Mouse (Mus musculus) macrophage (primary cell): ENCODE results near the gene Cdhr4. TPM values are rescaled to one million over a fixed set of nuclear protein-coding genes. Genes with fewer than 3 reads are reported as not detected.
"Not testable (repeated sequence)": the region's sequence is repeated elsewhere in the genome, so short reads cannot be mapped to it uniquely, and the experiment has no call there.

Experiments
- H3K27ac ChIP-seq: fragments of 350-480 bp; formaldehyde crosslinking; 2 replicates; pipeline ENCODE4 v1.9.0; 2021
- H3K36me3 ChIP-seq: fragments of 350-480 bp; formaldehyde crosslinking; 2 replicates; pipeline ENCODE4 v1.9.0; 2021; ENCODE audit errors: inconsistent target
- H3K4me3 ChIP-seq: fragments of 350-480 bp; formaldehyde crosslinking; 2 replicates; pipeline ENCODE4 v1.9.0; 2021; ENCODE audit errors: inconsistent target
- H3K79me2 ChIP-seq: fragments of 350-480 bp; formaldehyde crosslinking; 2 replicates; pipeline ENCODE4 v1.9.0; 2021; ENCODE audit errors: inconsistent target
- WGBS: methylation state at CpG from one replicate; pipeline ENCODE4 v1.1.7; 2026; ENCODE audit warnings: inconsistent platforms; ENCODE audit not compliant: missing documents; 5-methylcytosine and 5-hydroxymethylcytosine counted together
- polyA plus RNA-seq: library from polyadenylated mRNA; stranded (reverse); fragments of 250-400 nt; gene quantifications from 3 replicates; pipeline ENCODE4 v1.2.4, GENCODE M21; 2018; ENCODE audit warnings: inconsistent platforms

The Cdhr4 gene
- polyA plus RNA-seq, 1 experiment from 2014 or later = 0.30 TPM

DNA sequence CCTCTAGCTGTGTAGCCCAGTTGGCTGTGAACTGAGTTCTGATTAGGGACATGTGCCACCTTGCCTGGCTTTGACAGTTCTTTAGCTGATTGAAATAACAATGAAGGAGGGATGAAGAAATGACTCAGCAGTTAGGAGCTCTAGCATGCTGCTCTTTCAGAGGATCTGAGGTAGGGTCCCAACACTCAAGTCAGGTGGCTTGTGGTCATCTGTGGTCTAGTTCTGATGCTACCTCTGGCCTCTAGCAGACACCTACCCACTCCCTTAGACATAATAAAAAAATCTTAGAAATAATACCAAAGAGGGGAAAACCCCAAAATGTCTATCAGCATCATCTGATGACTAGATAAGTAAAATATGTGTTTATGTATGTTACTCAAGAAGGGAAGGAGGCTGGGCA is 18.1 kb downstream of the Cdhr4 start:
- no peak overlapping the region for H3K27ac ChIP-seq
- peaks cover 100% of the 10 kb centered on the region for H3K79me2 ChIP-seq
- peaks cover 8% of the 10 kb centered on the region; the same call in 1 of the 2 replicates for H3K36me3 ChIP-seq
- H3K4me3 ChIP-seq = no peak overlapping the region

DNA sequence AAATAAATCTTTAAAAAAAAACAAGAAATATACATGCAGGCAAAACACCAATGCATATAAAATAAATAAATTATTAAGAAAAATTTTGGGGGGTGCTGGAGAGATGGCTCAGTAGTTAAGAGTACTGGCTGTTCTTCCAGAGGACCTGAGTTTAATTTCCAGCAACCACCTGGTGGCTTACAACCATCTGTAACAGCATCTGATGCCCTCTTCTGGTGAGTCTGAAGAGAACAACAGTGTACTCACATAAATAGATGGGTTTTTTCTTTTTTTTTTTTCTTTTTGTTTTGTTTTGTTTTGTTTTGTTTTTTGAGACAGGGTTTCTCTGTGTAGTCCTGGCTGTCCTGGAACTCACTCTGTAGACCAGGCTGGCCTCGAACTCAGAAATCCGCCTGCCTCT is 21.3 kb downstream of the Cdhr4 start:
- Histone ChIP-seq H3K36me3 (peaks cover 12% of the 10 kb centered on the region; the same call in 1 of the 2 replicates), H3K79me2 (peaks cover 100% of the 10 kb centered on the region)
- not testable (repeated sequence) for H3K27ac ChIP-seq, H3K4me3 ChIP-seq
- WGBS = no CpG with 5 or more reads among the region's 2 CpGs

DNA sequence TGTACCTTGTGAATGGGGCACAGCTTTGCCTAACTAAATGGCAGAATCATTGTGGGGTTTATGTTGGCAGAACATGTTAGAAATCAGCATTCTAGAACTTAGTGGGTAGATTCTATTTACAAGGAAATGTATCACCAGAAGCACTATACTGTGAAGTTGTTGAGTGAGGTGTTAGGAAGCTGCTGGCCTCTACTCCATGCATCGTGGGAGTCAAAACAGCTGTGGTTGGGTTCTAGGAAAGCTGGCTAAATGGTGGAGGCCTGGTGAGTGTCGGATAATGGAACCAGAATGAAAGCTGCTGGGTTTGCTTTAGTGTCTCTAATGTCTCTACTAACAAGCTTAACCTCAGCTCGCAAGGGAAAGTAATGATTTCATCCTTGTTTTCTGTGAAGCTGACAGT is 24.8 kb downstream of the Cdhr4 start:
- Histone ChIP-seq H3K4me3 (no peak overlapping the region), H3K27ac (no peak overlapping the region), H3K79me2 (peaks cover 100% of the 10 kb centered on the region), H3K36me3 (peaks cover 12% of the 10 kb centered on the region; the same call in 1 of the 2 replicates)
- 92% methylated on average over 3 of the region's 3 CpGs for WGBS

DNA sequence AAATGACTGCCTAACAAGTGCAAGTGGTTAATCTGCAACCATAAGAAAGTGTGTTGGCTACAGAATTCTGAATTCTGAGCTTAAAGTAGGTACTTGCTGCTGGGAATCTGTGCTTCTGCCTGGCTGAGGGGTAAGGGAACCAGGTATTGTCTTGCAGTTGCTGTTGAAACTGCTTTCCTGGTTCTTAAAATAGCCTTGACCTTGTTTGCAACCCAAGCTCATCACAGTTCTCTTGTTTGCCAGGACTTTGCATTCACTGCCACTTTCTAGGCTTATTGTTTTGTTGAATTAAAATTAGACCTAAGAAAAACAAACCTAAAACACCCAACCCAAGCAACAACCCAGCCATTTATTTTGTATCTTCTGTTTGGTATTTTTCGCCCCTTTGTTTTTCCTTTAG is 28.4 kb downstream of the Cdhr4 start:
- peaks cover 24% of the 10 kb centered on the region for H3K36me3 ChIP-seq
- WGBS = 87% methylated on average over 1 of the region's 1 CpGs
- H3K27ac ChIP-seq = no peak overlapping the region
- no peak overlapping the region for H3K4me3 ChIP-seq
- H3K79me2 ChIP-seq = peaks cover 100% of the 10 kb centered on the region

DNA sequence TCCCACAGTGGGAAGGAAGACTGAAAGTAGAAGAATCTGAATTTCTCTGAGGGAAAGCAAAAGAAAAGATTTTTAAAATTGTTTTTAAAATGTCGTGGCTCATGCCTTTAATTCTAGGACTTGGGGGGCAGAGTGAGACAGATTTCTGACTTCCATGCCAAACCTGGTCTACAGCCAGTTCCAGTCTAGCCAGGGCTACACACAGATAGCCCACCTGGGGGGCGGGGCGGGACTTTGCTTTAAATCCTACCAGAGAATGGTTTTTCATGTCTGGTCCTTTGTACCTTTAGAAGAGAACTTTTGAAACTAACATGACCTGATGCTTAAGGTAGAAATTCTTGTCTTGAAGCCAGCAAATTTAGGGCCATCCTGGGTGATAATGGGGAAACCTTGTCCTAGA is 30.9 kb downstream of the Cdhr4 start:
- peaks cover 98% of the 10 kb centered on the region for H3K79me2 ChIP-seq
- no peak overlapping the region for H3K4me3 ChIP-seq
- WGBS = 94% methylated on average over 3 of the region's 3 CpGs
- peaks cover 45% of the 10 kb centered on the region for H3K36me3 ChIP-seq
- H3K27ac ChIP-seq = no peak overlapping the region

DNA sequence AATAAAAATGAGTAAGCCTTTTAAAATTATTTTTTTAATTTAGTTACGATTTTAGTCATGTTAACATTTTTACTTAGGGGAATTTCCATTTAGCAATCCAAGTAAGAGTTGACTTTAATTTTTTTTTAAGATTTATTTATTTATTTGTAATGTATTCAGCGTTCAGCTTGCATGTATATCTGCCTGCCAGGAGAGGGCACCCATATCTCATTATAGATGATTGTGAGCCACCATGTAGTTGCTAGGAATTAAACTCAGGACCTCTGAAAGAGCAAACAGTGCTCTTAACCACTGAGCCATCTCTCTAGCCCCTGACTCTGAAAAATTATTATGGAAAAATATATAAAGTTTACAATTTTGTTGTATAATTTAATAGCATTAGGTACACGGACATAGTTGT is 34.3 kb downstream of the Cdhr4 start:
- WGBS = 69% methylated on average over 3 of the region's 3 CpGs
- H3K79me2 ChIP-seq = peaks cover 93% of the 10 kb centered on the region
- peaks cover 45% of the 10 kb centered on the region for H3K36me3 ChIP-seq
- no peak overlapping the region for H3K4me3 ChIP-seq
- H3K27ac ChIP-seq = no peak overlapping the region

DNA sequence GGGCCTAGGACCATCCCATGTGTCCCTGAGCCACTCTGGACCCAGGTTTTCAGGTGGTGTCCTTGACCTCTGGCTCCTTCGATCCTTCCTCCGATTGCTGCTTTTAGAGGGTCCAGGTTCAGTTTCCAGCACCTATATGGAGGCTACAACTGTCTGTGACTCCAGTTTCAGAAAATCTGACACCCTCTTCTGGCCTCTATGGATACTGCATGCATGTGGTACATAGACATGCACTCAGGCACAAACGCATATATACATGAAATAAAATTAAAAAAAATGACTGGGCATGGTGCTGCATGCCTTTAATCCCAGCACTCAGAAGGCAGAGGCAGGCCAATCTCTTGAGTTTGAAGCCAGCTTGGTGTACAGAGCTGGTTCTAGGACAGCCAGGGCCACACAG is 35.6 kb downstream of the Cdhr4 start:
- H3K36me3 ChIP-seq = peaks cover 55% of the 10 kb centered on the region
- 100% methylated on average over 3 of the region's 3 CpGs for WGBS
- H3K4me3 ChIP-seq = no peak overlapping the region
- H3K79me2 ChIP-seq = peaks cover 83% of the 10 kb centered on the region
- no peak overlapping the region for H3K27ac ChIP-seq

DNA sequence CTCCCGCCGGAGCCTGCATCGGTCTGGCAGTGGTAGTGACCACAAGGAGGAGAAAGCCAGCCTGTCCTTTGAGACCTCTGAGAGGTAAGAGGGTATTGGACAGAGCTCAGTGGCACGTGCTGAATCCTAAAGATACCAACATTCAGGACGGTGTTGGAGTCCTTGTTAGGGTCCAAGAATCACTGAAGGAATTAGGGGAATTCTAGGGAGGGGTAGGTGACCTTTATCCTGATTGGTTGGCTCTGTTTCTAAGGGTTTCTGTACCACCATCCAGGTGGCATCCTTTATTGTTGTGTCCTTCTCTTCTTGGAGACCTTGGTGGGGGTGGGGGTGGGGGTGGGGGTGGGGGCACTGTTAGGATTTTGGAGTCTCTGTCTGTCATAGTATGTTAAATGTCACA is 39.8 kb downstream of the Cdhr4 start:
- peaks cover 27% of the 10 kb centered on the region for H3K36me3 ChIP-seq
- H3K79me2 ChIP-seq = peaks cover 42% of the 10 kb centered on the region; the same call in 1 of the 2 replicates
- 92% methylated on average over 5 of the region's 5 CpGs for WGBS
- H3K27ac ChIP-seq = no peak overlapping the region
- no peak overlapping the region for H3K4me3 ChIP-seq

DNA sequence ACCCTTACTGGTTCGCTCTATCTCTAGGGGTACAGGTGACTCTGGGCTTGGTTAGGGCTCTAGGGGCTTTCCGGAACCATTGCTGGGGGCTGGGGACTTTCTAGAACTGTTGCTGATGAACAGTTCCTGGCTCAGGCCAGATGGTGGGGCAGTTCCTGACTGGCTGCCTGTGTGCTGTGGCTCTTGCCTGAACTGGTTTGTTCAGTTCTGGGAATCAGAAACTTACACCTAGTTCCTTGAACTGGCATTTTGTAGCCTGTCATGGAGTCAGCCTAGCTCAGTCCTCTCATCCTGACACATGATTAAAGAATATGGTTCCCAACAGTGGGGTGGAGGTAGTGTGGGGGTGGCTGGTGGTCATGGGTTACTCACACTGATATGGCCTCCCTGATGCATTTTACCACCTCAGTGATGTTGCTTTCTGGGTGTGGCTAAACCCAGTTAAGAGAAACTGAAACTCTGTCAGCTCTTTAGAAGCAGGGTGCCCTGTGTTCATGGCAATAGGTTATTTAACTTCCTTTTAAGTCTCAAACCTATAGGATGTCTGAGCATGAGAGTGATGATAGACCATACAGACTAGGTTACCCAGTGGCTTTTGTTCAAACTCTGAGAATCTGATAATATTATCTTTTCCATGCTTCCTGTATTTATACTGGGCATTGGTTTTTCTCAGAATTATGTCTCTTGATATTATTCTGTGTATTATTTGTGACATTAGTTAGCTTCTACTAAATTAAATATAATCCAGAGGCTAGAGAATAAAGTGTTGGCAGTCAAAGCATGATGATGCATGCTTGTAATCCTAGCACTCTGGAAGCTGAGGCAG is 43.2 kb downstream of the Cdhr4 start:
- WGBS = 100% methylated on average over 2 of the region's 2 CpGs
- H3K27ac ChIP-seq = no peak overlapping the region
- no peak overlapping the region for H3K4me3 ChIP-seq
- H3K36me3 ChIP-seq = peaks cover 42% of the 10 kb centered on the region
- H3K79me2 ChIP-seq = peaks cover 22% of the 10 kb centered on the region; the same call in 1 of the 2 replicates

DNA sequence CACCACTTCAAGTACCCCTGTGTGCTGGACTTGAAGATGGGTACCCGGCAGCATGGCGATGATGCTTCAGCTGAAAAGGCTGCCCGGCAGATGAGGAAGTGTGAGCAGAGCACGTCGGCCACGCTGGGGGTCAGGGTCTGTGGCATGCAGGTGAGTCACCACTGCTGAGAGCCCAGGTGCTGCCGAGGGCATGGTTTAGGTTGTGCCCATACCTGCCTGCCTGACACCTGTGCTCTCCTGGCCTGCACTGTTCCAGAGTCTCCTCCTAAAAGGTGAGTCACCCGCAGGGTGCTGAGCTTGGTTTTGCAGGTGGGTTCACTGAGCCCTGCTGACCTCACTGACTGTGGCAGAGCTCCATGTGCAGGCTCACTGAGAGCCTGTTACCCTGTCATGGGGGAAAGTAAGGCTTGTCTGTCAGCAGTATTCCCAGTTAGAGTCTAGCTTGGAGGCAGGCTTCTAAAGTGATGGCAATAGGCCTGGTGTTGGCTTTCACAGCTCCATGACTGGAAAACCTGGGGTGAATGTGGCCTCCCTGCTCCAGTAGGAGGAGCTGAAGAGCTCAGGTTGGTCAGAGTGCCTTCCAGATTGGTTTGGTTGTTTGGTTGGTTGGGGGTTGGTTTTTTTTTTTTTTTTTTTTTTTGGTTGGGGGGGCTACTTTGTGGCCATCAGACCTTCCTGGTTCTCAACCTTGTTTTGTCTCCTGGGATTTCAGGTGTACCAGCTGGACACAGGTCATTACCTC is 52.6 kb downstream of the Cdhr4 start:
- Histone ChIP-seq H3K27ac (no peak overlapping the region), H3K79me2 (peaks cover 8% of the 10 kb centered on the region), H3K4me3 (no peak overlapping the region), H3K36me3 (peaks cover 62% of the 10 kb centered on the region)
- 89% methylated on average over 8 of the region's 8 CpGs for WGBS

DNA sequence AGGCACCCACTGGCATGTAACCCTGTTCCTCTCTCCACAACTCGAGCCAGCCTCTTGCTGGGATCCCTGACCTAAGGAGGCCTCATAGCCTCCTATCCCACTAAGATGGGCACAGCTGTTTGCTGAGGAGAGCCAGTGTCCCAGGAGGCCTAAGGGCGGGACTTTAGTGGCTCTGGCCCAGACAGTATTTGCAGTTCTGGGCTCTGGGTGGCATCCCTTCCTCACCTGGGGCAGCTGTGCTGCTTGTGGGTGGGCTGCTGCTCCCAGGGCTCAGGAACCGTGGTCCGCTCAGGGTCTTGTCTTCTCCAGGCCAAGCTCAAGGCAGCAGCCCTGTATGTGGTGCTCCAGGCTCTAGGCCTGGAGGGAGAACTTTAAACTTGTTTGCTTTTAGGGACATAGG is 54.3 kb downstream of the Cdhr4 start:
- Histone ChIP-seq H3K36me3 (peaks cover 56% of the 10 kb centered on the region), H3K4me3 (no peak overlapping the region), H3K27ac (no peak overlapping the region), H3K79me2 (peaks cover 20% of the 10 kb centered on the region)
- WGBS = 94% methylated on average over 4 of the region's 4 CpGs

DNA sequence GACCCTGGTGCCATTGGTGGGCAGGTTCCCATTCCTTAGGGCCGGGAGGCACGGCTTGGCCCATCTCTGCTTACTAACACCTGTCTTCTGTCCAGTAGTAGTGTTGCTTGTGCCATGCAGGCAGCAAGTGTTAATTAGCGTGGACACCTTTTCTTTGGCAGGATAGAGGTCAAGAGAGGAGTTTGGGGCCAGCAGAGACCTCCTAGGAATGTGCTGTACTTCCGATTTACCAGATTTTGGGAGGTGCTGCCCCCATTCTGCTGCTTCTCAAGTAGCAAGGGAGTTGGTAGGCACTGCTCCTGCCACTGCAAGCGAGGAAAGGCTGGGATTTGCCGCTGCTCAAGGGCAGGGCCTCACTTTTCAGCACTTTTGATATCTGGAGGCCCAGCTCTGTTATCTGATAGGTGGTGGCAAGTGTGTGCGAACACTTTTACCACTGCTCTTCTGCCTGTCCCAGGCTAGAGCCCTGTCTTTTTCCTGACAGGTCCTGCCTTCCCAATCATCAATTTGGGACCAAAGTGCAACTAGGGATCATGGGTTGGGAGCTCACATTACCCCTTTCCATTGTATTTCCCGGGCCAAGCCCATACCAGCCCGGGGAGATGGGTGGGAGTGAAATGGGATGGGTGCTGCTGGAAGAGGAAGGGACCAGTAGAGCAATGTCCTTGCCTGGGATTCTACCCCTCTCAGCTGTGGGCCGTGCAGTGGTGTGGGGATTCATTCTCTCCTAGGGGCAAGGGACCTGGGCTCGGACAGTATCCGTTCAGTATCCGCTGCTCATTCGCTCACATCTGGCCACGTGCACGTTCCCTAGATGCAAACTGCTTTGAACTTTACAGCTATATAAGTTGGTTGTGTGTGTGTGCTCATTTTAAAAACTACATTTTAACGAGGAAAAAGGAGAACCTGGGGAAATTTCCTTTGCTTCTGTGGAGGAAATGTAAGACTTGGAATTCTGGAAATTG is 55.6 kb downstream of the Cdhr4 start:
- H3K36me3 ChIP-seq = peaks cover 50% of the 10 kb centered on the region
- no peak overlapping the region; the same call in 1 of the 2 replicates for H3K27ac ChIP-seq
- peak overlapping the region; percentile 32 for H3K4me3 ChIP-seq
- 64% methylated on average over 17 of the region's 17 CpGs for WGBS
- H3K79me2 ChIP-seq = peaks cover 20% of the 10 kb centered on the region

DNA sequence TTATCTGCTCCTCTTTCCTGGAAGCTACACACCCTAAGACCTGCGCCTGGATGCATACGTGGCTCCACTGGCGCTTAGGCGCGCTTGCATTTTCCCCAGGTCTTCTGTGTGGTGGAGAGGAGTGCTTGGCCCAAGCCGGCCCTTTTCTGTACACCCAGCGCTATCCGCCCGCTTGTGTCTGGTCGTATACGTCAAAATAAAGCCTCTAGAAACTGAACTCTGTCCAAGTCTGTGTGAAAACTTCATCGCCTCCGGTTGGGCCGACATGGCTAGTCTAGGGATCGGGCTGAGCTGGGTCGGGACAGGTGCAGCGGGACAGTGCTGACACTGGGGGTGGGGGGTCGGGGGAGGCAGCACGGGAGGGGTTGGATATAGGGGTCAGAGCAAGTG is 56.3 kb downstream of the Cdhr4 start:
- Histone ChIP-seq H3K36me3 (peaks cover 45% of the 10 kb centered on the region), H3K27ac (peak overlapping the region; percentile 15; the same call in 1 of the 2 replicates), H3K4me3 (peak overlapping the region; percentile 32), H3K79me2 (peaks cover 20% of the 10 kb centered on the region)
- 1% methylated on average over 16 of the region's 19 CpGs for WGBS

DNA sequence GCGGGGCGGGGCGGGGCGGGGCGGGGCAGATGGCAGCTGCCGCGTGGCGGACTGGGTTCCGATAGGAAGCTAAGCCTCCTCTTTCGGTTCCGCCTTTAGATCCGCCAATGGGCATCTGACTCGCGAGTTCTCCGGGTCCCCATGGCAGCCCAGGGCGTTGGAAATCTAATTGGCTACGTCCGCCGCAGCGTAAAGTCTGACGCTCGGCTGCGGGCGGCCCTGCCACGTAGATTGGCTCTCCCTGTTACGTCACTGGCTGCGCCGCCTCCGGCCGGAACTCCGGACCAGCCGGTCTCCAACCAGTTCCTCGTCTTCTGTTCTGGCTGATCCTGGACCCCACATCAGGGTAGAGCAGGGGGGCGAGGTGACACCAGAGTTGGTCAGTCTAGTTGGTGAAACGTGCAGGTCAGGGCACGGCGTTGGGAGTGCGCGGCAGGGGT is 56.7 kb downstream of the Cdhr4 start, which contains the start of gene Gmppb:
Gmppb (plus strand) TSS at position 227 of the 440 bp plus-strand sequence.
- Histone ChIP-seq H3K4me3 (peak within 1 kb of the TSS; percentile 97), H3K79me2 (peaks cover 20% of the 10 kb centered on the region), H3K36me3 (peaks cover 44% of the 10 kb centered on the region), H3K27ac (peak within 1 kb of the TSS; percentile 53)
- 0% methylated on average over 39 of the region's 39 CpGs for WGBS
